ENCODE assay signal across 8 mouse cellular contexts in the genomic region with DNA sequence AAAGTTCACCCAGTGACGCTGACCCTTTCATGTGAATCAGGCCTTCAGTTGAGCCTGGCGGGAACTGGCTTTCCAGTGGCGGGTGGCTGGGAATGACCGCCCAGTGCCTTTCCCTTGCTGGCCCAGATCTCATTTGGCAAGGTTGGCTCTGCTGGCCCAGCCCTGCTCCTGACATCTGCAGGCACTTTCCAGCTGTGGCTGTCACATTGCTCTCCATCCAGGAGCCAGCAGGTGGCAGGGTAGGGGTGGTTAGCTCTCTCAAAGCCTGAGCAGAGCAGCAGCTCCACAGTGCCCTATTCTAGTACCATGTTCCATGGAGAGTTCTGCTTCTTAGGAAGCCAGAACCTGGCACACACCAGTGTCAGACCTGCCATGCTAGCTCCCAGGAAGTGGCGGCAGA. TPM values are rescaled to one million over a fixed set of nuclear protein-coding genes. Genes with fewer than 3 reads are reported as not detected.
DNase-seq lines count a peak whose midpoint lies in the region; ATAC-seq and TF ChIP-seq lines count a peak whose summit lies in the region.

No protein-coding gene starts in this region.

- peak overlapping the region; percentile 98 for H3K9ac ChIP-seq in heart, embryonic 14.5 days (ENCODE audit: low read length)
- H3K9ac ChIP-seq in liver, embryonic 14.5 days (replicated peaks): no peak overlapping the region
- no peak overlapping the region for H3K9ac ChIP-seq in neural tube, embryonic 11.5 days (ENCODE audit: low read length)

- no peaks in the 10 kb centered on the region for H3K27me3 ChIP-seq in erythroblast, embryonic 14.5 days (ENCODE audit: control insufficient read depth)
- no peaks in the 10 kb centered on the region for H3K27me3 ChIP-seq in heart, embryonic 14.5 days (ENCODE audit: control insufficient read depth, insufficient read depth, low read length)
- H3K27me3 ChIP-seq in liver, embryonic 14.5 days (ENCODE audit: control insufficient read depth, insufficient read depth, low read length): no peaks in the 10 kb centered on the region
- no peaks in the 10 kb centered on the region for H3K27me3 ChIP-seq in neural tube, embryonic 11.5 days (ENCODE audit: control insufficient read depth, insufficient read depth, low read length)

- peak; percentile 69 for DNase-seq in A20 (ENCODE audit: low read depth, low spot score)
- DNase-seq in adrenal gland, postnatal 14 days: peak; percentile 92
- DNase-seq in kidney, postnatal 10 days: peak; percentile 85
- DNase-seq in liver, embryonic 14.5 days (ENCODE audit: low read depth in 3 of 3, low spot score in 3 of 3): peak in 2 of 3 experiments; percentile 46 to 51
- DNase-seq in neural tube, embryonic 11.5 days (ENCODE audit: low spot score): peak; percentile 58
- DNase-seq in testis, postnatal 10 days (ENCODE audit: low spot score): peak; percentile 79

- peak overlapping the region; percentile 32 for H3K4me3 ChIP-seq in erythroblast, embryonic 14.5 days (replicated peaks)
- no peak overlapping the region for H3K4me3 ChIP-seq in heart, embryonic 14.5 days (ENCODE audit: control insufficient read depth in 1 of 2, insufficient read depth in 1 of 2, low read depth in 1 of 2, low read length in 2 of 2)
- no peak overlapping the region for H3K4me3 ChIP-seq in liver, embryonic 14.5 days (ENCODE audit: insufficient read depth in 1 of 2, low read depth in 2 of 2, low read length in 2 of 2)
- H3K4me3 ChIP-seq in neural tube, embryonic 11.5 days (ENCODE audit: low read depth, low read length): no peak overlapping the region

- TF ChIP-seq EP300 in liver, embryonic 14.5 days (IDR thresholded peaks at IDR 0.05; ENCODE audit: low read depth): no peak

- peak overlapping the region; percentile 90; the same call in 1 of the 2 replicates for H3K4me2 ChIP-seq in heart, embryonic 14.5 days (ENCODE audit: low read length)
- 0 out of 2 replicates have a peak overlapping the region, but pooled peaks have one; percentile 97 for H3K4me2 ChIP-seq in liver, embryonic 14.5 days (ENCODE audit: low read depth)
- H3K4me2 ChIP-seq in neural tube, embryonic 11.5 days (ENCODE audit: low read depth): no peak overlapping the region

- peaks cover 77% of the 10 kb centered on the region for H3K4me1 ChIP-seq in erythroblast, embryonic 14.5 days (ENCODE audit: control insufficient read depth)
- H3K4me1 ChIP-seq in heart, embryonic 14.5 days (ENCODE audit: control insufficient read depth in 2 of 2, insufficient read depth in 2 of 2, low read length in 2 of 2): peaks cover 43 to 64% of the 10 kb centered on the region in 2 experiments
- H3K4me1 ChIP-seq in liver, embryonic 14.5 days (replicated peaks; ENCODE audit: control insufficient read depth in 2 of 2, insufficient read depth in 2 of 2, low read length in 1 of 2): peaks cover 13 to 37% of the 10 kb centered on the region in 2 experiments
- H3K4me1 ChIP-seq in neural tube, embryonic 11.5 days (ENCODE audit: control insufficient read depth, insufficient read depth, low read length): peaks cover 23% of the 10 kb centered on the region

- ATAC-seq in heart, embryonic 14.5 days (ENCODE audit: insufficient number of reproducible peaks, insufficient read depth, low FRiP score, low read depth): peak; percentile 45; the same call in 1 of the 2 replicates
- no peak; the same call in 1 of the 2 replicates for ATAC-seq in liver, embryonic 14.5 days (ENCODE audit: insufficient read depth)
- ATAC-seq in neural tube, embryonic 11.5 days (ENCODE audit: insufficient read depth, low FRiP score, low TSS enrichment): no peak

- peak overlapping the region; percentile 53 to 87 for H3K27ac ChIP-seq in heart, embryonic 14.5 days (replicated peaks in 1 of 2; ENCODE audit: control insufficient read depth in 1 of 2, insufficient read depth in 1 of 2, low read depth in 2 of 2, low read length in 2 of 2)
- H3K27ac ChIP-seq in liver, embryonic 14.5 days: no peak overlapping the region
- no peak overlapping the region for H3K27ac ChIP-seq in neural tube, embryonic 11.5 days (ENCODE audit: low read depth, low read length)

- peak; percentile 90 for TF ChIP-seq CTCF in liver, embryonic 14.5 days (IDR thresholded peaks at IDR 0.05; ENCODE audit: low read depth)

- H3K36me3 ChIP-seq in erythroblast, embryonic 14.5 days (ENCODE audit: control insufficient read depth): peaks cover 55% of the 10 kb centered on the region
- H3K36me3 ChIP-seq in heart, embryonic 14.5 days (ENCODE audit: control insufficient read depth, insufficient read depth, low read length): no peaks in the 10 kb centered on the region
- H3K36me3 ChIP-seq in liver, embryonic 14.5 days (replicated peaks; ENCODE audit: control insufficient read depth, insufficient read depth, low read depth): no peaks in the 10 kb centered on the region
- H3K36me3 ChIP-seq in neural tube, embryonic 11.5 days (ENCODE audit: control insufficient read depth, insufficient read depth, low read length): no peaks in the 10 kb centered on the region

- no peaks in the 10 kb centered on the region for H3K9me3 ChIP-seq in erythroblast, embryonic 14.5 days (ENCODE audit: control insufficient read depth, low read length)
- no peaks in the 10 kb centered on the region for H3K9me3 ChIP-seq in heart, embryonic 14.5 days (ENCODE audit: control insufficient read depth, low read length)
- no peaks in the 10 kb centered on the region for H3K9me3 ChIP-seq in liver, embryonic 14.5 days (ENCODE audit: control insufficient read depth, low read length)
- no peaks in the 10 kb centered on the region for H3K9me3 ChIP-seq in neural tube, embryonic 11.5 days (ENCODE audit: control insufficient read depth, low read length)

- 20% methylated on average over 5 of the region's 5 CpGs for WGBS in heart, embryonic 14.5 days
- 51% methylated on average over 5 of the region's 5 CpGs for WGBS in liver, embryonic 14.5 days (ENCODE audit: insufficient replicate concordance)
- WGBS in neural tube, embryonic 11.5 days: 35% methylated on average over 5 of the region's 5 CpGs

RNA-seq across cellular contexts. Expression of a gene that starts 2.7 kb away (rescaled TPM):
- 82.3 and 90.7 TPM in 2 replicates for total RNA-seq in adrenal gland, postnatal 14 days (2021)
- polyA plus RNA-seq in erythroblast, embryonic 14.5 days (2012): 8.8 and 9.8 TPM in 2 replicates
- polyA plus RNA-seq in heart, embryonic 14.5 days (2014; fragmentation: Nextera tagmentation; extraction: Ambion mirVana): 26.5 and 28.2 TPM in 2 replicates
- polyA plus RNA-seq in liver, embryonic 14.5 days (2012; rRNA removed): 11.5 and 11.6 TPM in 2 replicates
- polyA plus RNA-seq in liver, embryonic 14.5 days (2014; fragmentation: Nextera tagmentation; extraction: Ambion mirVana): 7.1 and 8.3 TPM in 2 replicates
- 23.9 and 24.3 TPM in 2 replicates for polyA plus RNA-seq in neural tube, embryonic 11.5 days (2014; fragmentation: Nextera tagmentation; extraction: Ambion mirVana)

RNA-seq across cellular contexts. Expression of a gene that starts 15.7 kb away (rescaled TPM):
- 80.3 and 85.6 TPM in 2 replicates for total RNA-seq in adrenal gland, postnatal 14 days (2021)
- polyA plus RNA-seq in erythroblast, embryonic 14.5 days (2012): 2.5 and 2.6 TPM in 2 replicates
- polyA plus RNA-seq in heart, embryonic 14.5 days (2014; fragmentation: Nextera tagmentation; extraction: Ambion mirVana): 45.0 and 54.5 TPM in 2 replicates
- 24.5 and 26.2 TPM in 2 replicates for polyA plus RNA-seq in liver, embryonic 14.5 days (2012; rRNA removed)
- polyA plus RNA-seq in liver, embryonic 14.5 days (2014; fragmentation: Nextera tagmentation; extraction: Ambion mirVana): 20.1 and 22.4 TPM in 2 replicates
- polyA plus RNA-seq in neural tube, embryonic 11.5 days (2014; fragmentation: Nextera tagmentation; extraction: Ambion mirVana): 69.3 and 79.1 TPM in 2 replicates

RNA-seq across cellular contexts. Expression of a gene that starts 40.3 kb away (rescaled TPM):
- 47.6 and 52.2 TPM in 2 replicates for total RNA-seq in adrenal gland, postnatal 14 days (2021)
- 68.4 and 69.3 TPM in 2 replicates for polyA plus RNA-seq in erythroblast, embryonic 14.5 days (2012)
- polyA plus RNA-seq in heart, embryonic 14.5 days (2014; fragmentation: Nextera tagmentation; extraction: Ambion mirVana): 49.2 and 51.0 TPM in 2 replicates
- 26.1 and 35.6 TPM in 2 replicates for polyA plus RNA-seq in liver, embryonic 14.5 days (2012; rRNA removed)
- polyA plus RNA-seq in liver, embryonic 14.5 days (2014; fragmentation: Nextera tagmentation; extraction: Ambion mirVana): 36.1 and 40.7 TPM in 2 replicates
- polyA plus RNA-seq in neural tube, embryonic 11.5 days (2014; fragmentation: Nextera tagmentation; extraction: Ambion mirVana): 96.6 and 101 TPM in 2 replicates

RNA-seq across cellular contexts. Expression of a gene that starts 40.7 kb away (rescaled TPM):
- 59.5 and 71.1 TPM in 2 replicates for total RNA-seq in adrenal gland, postnatal 14 days (2021)
- polyA plus RNA-seq in erythroblast, embryonic 14.5 days (2012): 32.7 and 39.3 TPM in 2 replicates
- polyA plus RNA-seq in heart, embryonic 14.5 days (2014; fragmentation: Nextera tagmentation; extraction: Ambion mirVana): 71.1 and 75.4 TPM in 2 replicates
- polyA plus RNA-seq in liver, embryonic 14.5 days (2012; rRNA removed): 46.7 and 50.8 TPM in 2 replicates
- polyA plus RNA-seq in liver, embryonic 14.5 days (2014; fragmentation: Nextera tagmentation; extraction: Ambion mirVana): 77.0 and 85.0 TPM in 2 replicates
- 150 and 153 TPM in 2 replicates for polyA plus RNA-seq in neural tube, embryonic 11.5 days (2014; fragmentation: Nextera tagmentation; extraction: Ambion mirVana)

RNA-seq across cellular contexts. Expression of a gene that starts 47.3 kb away (rescaled TPM):
- total RNA-seq in adrenal gland, postnatal 14 days (2021): 0.74 and 0.94 TPM in 2 replicates
- polyA plus RNA-seq in erythroblast, embryonic 14.5 days (2012): 0.33 and 0.43 TPM in 2 replicates
- 0.12 TPM in 1 of 2 replicates, not detected in the other for polyA plus RNA-seq in heart, embryonic 14.5 days (2014; fragmentation: Nextera tagmentation; extraction: Ambion mirVana)
- 0.31 and 0.36 TPM in 2 replicates for polyA plus RNA-seq in liver, embryonic 14.5 days (2012; rRNA removed)
- 0.08 TPM in 1 of 2 replicates, not detected in the other for polyA plus RNA-seq in liver, embryonic 14.5 days (2014; fragmentation: Nextera tagmentation; extraction: Ambion mirVana)
- not detected in 2 replicates for polyA plus RNA-seq in neural tube, embryonic 11.5 days (2014; fragmentation: Nextera tagmentation; extraction: Ambion mirVana)

Comparison
In these comparisons a context has a peak if more than half of its experiments do, and no peak if none do; other contexts are left out.
1. H3K27ac ChIP-seq: peak in heart, embryonic 14.5 days (2 of 2); none in liver, embryonic 14.5 days (single experiment) and neural tube, embryonic 11.5 days (single experiment).
2. Peak in every context shown above with its lines, with median percentiles within 50 percentile points of each other: DNase-seq.